13 mouse cellular contexts compared by ENCODE assay signal in genomic region chr10:79798289-79798928, GRCm38 (mm10). TPM values are rescaled to one million over a fixed set of nuclear protein-coding genes. Genes with fewer than 3 reads are reported as not detected.
A peak's percentile ranks its signal among the peaks of the same experiment; 100 is the strongest.
DNase-seq lines count a peak whose midpoint lies in the region; TF ChIP-seq lines count a peak whose summit lies in the region.
"Had no signal": no experiment of that assay in that cellular context is flagged by ENCODE, and none has a peak within 500 bp of the region (broad histone marks: within the 10 kb centered on the region; RNA-seq: fewer than 3 reads in every experiment).

No protein-coding gene starts in this region.

- intact Hi-C loops in heart, adult 2 months (cut with DNase I) = no loop called here
- intact Hi-C loops in heart, postnatal 25 days (cut with DNase I) = no loop called here

- 79% methylated on average over 12 of the region's 12 CpGs for WGBS in heart, adult 2 months

- peak overlapping the region; percentile 42 for H3K27ac ChIP-seq in heart, adult 2 months

- no peak for TF ChIP-seq EP300 in heart, adult 2 months (IDR thresholded peaks at IDR 0.05; ENCODE audit: insufficient read depth, low read depth, low read length)

- peaks cover 24% of the 10 kb centered on the region for H3K4me1 ChIP-seq in heart, adult 2 months (ENCODE audit: control insufficient read depth, insufficient read depth, low read length)

- no peak for TF ChIP-seq POLR2A in heart, adult 2 months (IDR thresholded peaks at IDR 0.05; ENCODE audit: insufficient read depth, low read depth, low read length)

- H3K36me3 ChIP-seq in heart, adult 2 months (ENCODE audit: control insufficient read depth, insufficient read depth, low read length) = peaks cover 6% of the 10 kb centered on the region; the same call in 1 of the 2 replicates

- TF ChIP-seq CTCF in heart, adult 2 months (IDR thresholded peaks at IDR 0.05) = no peak

- peak in 1 of 2 experiments; percentile 52 for DNase-seq in heart, adult 2 months
- no peak for DNase-seq in heart, postnatal 25 days (ENCODE audit: low spot score)
- DNase-seq in spleen, adult 18-20 months = peak; percentile 43 to 44
- DNase-seq in spleen, postnatal 14 days (ENCODE audit: low spot score in 2 of 2) = no peak
- peak; percentile 79 to 89 for DNase-seq in kidney, postnatal 36 days
- DNase-seq in spleen, postnatal 36 days (ENCODE audit: low spot score in 2 of 2) = peak; percentile 56 to 69
- no peak for DNase-seq in left cerebral cortex, adult 9 months (ENCODE audit: low spot score in 2 of 2)
- no peak for DNase-seq in layer of hippocampus, adult 11-12 months (ENCODE audit: low spot score)
- DNase-seq: cerebellum, adult 9-11 months; layer of hippocampus, adult 9-11 months had no signal

- H3K27me3 ChIP-seq in heart, adult 2 months (ENCODE audit: control insufficient read depth, insufficient read depth, low read length) = no peaks in the 10 kb centered on the region
- H3K27me3 ChIP-seq: neural tube, embryonic 12.5 days had no signal

- H3K4me3 ChIP-seq in heart, adult 2 months = no peak overlapping the region
- H3K4me3 ChIP-seq: neural tube, embryonic 12.5 days had no signal

- H3K9ac ChIP-seq in heart, adult 2 months (ENCODE audit: low read depth, low read length) = no peak overlapping the region
- H3K9ac ChIP-seq: neural tube, embryonic 12.5 days had no signal

- no peaks in the 10 kb centered on the region for H3K79me2 ChIP-seq in heart, adult 2 months (replicated peaks; ENCODE audit: control insufficient read depth, insufficient read depth, low read length)

RNA-seq across cellular contexts. Expression of gene Palm, which starts 5.0 kb away (rescaled TPM):
- total RNA-seq in heart, adult 2 months (2021) = 10 to 100 TPM; 51.4 to 55.6 TPM
- 31.4 and 36.6 TPM in 2 replicates for polyA plus RNA-seq in heart, adult 2 months (2012; rRNA removed)
- 10 to 100 TPM; 70.3 to 77.3 TPM for total RNA-seq in heart, postnatal 25 days (2021)

RNA-seq across cellular contexts. Expression of gene Prss57, which starts 7.6 kb away (rescaled TPM):
- not detected for total RNA-seq in heart, adult 2 months (2021)
- 0.08 and 0.20 TPM in 2 replicates for polyA plus RNA-seq in heart, adult 2 months (2012; rRNA removed)
- not detected for total RNA-seq in heart, postnatal 25 days (2021)
- total RNA-seq: gastrocnemius, postnatal 4 days had no signal
- polyA plus RNA-seq: stomach, embryonic 14.5 days had no signal

RNA-seq across cellular contexts. Expression of gene Fstl3, which starts 21.3 kb away (rescaled TPM):
- total RNA-seq in heart, adult 2 months (2021) = 1 to 10 TPM; 3.8 to 4.7 TPM
- 9.7 and 11.9 TPM in 2 replicates for polyA plus RNA-seq in heart, adult 2 months (2012; rRNA removed)
- 1 to 10 TPM; 2.9 to 4.2 TPM for total RNA-seq in heart, postnatal 25 days (2021)

RNA-seq across cellular contexts. Expression of gene Misp, which starts 22.4 kb away (rescaled TPM):
- under 1 TPM; 0.50 to 0.52 TPM for total RNA-seq in heart, adult 2 months (2021)
- 0.26 and 0.82 TPM in 2 replicates for polyA plus RNA-seq in heart, adult 2 months (2012; rRNA removed)
- under 1 TPM; 0.59 to 0.70 TPM for total RNA-seq in heart, postnatal 25 days (2021)

RNA-seq across cellular contexts. Expression of gene Rnf126, which starts 31.7 kb away (rescaled TPM):
- total RNA-seq in heart, adult 2 months (2021) = 10 to 100 TPM; 22.9 to 23.6 TPM
- 41.4 and 48.0 TPM in 2 replicates for polyA plus RNA-seq in heart, adult 2 months (2012; rRNA removed)
- 10 to 100 TPM; 21.2 to 22.8 TPM for total RNA-seq in heart, postnatal 25 days (2021)

Comparison
In these comparisons a context has a peak if more than half of its experiments do, and no peak if none do; other contexts are left out.
1. DNase-seq: peak in spleen, adult 18-20 months (2 of 2), kidney, postnatal 36 days (2 of 2) and spleen, postnatal 36 days (2 of 2); none in heart, postnatal 25 days (single experiment), spleen, postnatal 14 days (0 of 2), left cerebral cortex, adult 9 months (0 of 2) and layer of hippocampus, adult 11-12 months (single experiment).